Mouse (Mus musculus): ENCODE data around the gene Cyp2b10.
"Not testable (repeated sequence)": the region's sequence is repeated elsewhere in the genome, so short reads cannot be mapped to it uniquely, and the experiment has no call there.

The Cyp2b10 gene

GRCm38 (mm10) chr7:25897411-25897810, at the start of gene Cyp2b10:
Gene Cyp2b10 (plus strand): TSS chr7:25897620.
- no peak for DNase-seq

DNA sequence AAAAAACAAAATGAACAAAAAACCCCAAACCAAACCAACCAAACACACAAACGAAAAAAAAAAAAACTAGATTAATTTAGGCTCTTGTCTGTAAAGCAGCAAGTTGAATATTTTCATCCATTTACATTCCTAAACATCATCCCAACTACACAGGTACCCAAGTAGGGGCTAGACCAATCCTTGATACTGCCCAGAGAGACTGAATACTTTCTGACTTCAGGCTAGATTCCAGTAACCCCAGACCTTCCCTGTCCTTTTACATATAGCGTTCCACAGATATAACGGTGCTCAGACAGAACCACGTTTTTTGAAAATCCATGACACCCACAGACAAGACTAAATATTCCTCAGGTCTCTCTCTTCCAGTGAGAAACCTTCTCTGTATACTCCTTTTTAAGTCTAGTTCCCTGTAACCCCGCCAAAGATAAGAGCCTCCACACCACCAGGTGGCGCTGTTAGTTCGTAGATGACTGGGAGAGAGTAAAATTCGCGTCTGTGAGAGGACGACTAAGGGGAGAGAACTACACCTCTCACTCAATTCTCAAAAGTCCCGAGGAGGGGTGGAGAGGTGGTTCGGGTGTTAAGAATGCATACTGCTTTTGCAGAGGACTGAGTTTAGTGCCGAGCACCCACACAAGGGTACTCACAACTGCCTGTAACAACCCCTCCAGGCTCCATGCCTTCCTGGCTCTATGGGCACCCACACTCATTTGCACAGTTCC, 49.5 kb upstream of the Cyp2b10 start:
- peak; percentile 51 for DNase-seq

DNA sequence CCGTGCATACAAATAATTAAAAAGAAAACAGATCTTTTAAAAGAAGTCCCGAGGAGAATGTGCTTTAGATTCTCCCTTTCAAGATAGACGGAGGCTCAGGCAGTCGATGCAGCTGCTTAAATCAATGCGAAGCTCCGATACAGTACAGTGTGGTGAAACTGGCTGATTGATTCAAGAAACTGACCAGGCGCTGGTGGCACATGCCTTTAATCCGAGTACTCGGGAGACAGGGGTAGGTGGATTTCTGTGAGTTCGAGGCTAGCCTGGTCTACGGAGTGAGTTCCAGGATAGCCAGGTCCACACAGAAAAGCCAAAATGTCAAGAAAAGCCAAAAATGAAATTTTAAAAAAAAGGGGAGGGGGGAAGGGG, 49.0 kb upstream of the Cyp2b10 start:
- no peak for DNase-seq

DNA sequence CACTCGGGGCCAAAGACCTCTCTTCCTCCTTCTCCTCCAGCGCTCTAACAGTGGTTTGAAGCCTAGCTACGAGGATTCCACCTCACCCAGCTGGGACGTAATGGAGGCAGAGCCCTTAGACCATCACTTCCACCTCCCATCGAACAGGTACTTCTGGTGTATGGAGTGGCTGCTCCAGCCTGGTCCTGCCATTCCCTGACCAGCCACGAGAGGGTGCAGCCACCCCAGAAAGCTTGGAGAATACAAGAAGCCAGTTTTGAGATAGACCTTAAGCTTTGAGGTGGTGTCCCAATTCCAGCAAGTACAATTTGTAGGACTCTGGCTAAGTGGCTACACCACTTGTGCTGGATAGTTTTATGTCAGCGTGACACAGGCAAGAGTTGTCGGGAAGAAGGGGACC, 42.3 kb upstream of the Cyp2b10 start:
- no peak for DNase-seq

- no peak for DNase-seq
Observed at GRCm38 (mm10) chr7:25859962-25860870, 37.2 kb upstream of the Cyp2b10 start.

DNA sequence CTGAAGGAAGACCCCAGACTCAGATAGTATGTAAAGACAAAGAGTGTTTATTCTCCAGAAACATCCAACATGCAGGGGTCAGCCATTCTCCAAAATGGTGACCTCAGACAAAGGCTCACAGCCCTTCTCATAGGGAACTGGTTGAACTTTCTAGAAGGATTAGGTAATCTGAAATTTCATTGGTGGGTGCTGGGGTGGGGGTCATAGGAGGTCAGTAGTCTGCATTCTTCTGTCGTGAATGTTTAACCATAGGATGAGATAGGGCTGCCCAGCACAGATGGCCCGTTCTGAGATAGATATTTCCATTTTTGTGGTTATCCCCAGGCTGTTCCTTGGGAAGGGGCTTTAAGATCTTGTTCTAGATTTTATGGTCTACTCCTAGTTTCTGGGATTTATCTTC, 35.1 kb upstream of the Cyp2b10 start:
- DNase-seq, result no peak

- no peak for DNase-seq
Observed at GRCm38 (mm10) chr7:25863756-25864155, 33.7 kb upstream of the Cyp2b10 start.

- no peak for DNase-seq
Observed at GRCm38 (mm10) chr7:25864861-25865260, 32.6 kb upstream of the Cyp2b10 start.

- no peak for DNase-seq
Observed at GRCm38 (mm10) chr7:25869789-25870188, 27.6 kb upstream of the Cyp2b10 start.

- DNase-seq, result no peak
Observed at GRCm38 (mm10) chr7:25872624-25873023, 24.8 kb upstream of the Cyp2b10 start.

DNA sequence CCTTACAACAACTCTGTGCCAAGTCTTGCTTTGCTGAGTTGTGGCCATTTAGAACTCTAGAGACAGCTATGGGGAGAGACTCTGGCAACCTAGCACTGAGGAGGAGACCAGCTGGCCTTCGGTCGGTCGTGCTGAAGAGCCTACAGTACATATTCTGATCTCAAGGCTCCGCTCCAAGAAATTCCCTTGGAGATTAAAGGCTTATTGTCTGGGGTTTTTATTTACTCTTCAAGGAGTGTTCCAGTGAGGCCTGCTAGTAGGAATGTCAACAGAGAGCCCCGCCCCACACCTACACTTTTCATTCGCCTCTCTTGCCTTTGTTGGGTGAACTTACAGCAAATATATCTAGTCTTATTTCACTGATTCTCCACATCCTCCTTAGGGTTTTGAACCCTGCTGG, 18.7 kb upstream of the Cyp2b10 start:
- no peak for DNase-seq

GRCm38 (mm10) chr7:25880721-25881120, 16.7 kb upstream of the Cyp2b10 start:
- not testable (repeated sequence) for DNase-seq

GRCm38 (mm10) chr7:25884272-25884671, 13.1 kb upstream of the Cyp2b10 start:
- DNase-seq, result no peak

DNA sequence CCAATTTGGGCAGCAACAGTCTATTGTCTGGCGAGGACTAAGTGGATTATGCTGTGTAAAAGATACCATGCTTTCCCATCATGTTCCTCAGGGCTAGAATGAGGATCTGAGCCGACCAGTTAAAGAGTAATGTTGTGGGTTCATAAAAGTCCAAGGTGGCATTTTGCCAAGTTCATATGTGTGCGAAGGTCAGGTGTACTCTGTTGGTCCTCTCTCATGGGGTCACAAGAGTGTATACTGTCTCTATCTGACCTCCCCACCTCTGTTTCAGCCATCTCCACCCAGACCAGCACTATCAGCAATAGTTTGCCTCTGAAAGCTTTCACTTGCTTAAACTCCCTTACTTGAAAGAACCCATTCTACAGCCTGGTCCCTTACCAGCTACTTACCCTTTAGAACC, 9.7 kb upstream of the Cyp2b10 start:
- no peak for DNase-seq

- no peak for DNase-seq
Observed at GRCm38 (mm10) chr7:25893159-25893558, 4.3 kb upstream of the Cyp2b10 start.

- no peak for DNase-seq
Observed at GRCm38 (mm10) chr7:25895162-25895561, 2.3 kb upstream of the Cyp2b10 start.

DNA sequence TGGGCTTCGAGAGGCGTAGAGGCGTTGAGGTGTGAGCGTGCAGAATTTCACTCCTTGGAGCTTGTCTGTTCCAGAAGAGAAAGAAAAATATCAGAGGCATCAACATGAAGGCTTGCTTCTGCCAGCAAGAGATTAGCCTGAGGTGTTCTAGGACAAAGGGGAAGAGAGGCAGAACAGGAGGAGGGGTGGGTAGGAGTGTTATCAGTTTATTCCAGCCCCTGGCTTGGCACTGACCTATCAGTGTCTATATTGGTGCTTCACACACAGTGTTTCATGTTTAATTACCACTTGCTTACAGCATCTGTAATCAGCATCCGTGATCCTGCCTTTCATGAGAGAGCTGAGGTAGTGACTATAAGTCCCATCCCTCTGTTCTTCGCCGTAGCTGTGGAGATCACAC, 644 bp downstream of the Cyp2b10 start:
- DNase-seq, result no peak

- no peak for DNase-seq
Observed at GRCm38 (mm10) chr7:25902061-25902690, 4.8 kb downstream of the Cyp2b10 start.

DNA sequence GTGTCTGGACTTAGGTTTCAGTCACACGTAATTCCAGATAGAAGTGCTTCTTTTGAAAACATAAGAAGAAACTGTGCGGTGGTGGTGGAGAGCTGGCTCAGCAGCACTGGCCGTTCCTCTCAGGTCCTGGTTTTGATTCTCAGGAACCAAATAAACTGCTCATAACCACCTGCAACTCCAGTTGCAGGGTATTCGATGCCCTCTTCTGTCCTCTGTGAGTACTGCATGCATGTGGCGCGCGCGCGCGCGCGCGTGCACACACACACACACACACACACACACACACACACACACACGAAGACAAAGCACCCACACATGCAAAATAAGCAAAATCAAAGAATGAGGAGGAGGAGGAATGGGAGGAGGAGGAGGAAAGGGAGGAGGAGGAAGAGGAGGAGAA, 5.7 kb downstream of the Cyp2b10 start:
- no peak for DNase-seq

- no peak for DNase-seq
Observed at GRCm38 (mm10) chr7:25904066-25904465, 6.6 kb downstream of the Cyp2b10 start.

DNA sequence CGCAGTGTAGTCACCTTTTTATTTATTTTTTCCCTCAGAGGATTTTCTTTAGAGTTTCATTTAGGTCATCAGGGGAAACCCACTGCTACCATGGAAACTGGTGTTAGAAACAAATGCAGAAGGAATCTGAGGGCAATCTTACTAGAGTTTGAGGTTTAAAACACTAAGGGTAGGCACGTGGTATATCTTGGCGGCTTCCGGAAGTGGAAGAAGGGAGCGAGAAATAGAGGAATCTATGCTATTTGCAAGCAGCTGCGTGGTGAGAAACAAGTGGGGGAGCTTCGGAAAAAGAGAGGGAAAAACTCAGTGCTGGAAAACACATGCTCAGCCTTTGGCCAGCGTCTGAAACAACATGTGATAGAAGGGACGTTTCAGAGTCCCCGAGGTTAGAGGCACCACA, 7.1 kb downstream of the Cyp2b10 start:
- no peak for DNase-seq

GRCm38 (mm10) chr7:25907380-25907779, 10.0 kb downstream of the Cyp2b10 start:
- DNase-seq, result no peak

- no peak for DNase-seq
Observed at GRCm38 (mm10) chr7:25910046-25910445, 12.6 kb downstream of the Cyp2b10 start.

DNA sequence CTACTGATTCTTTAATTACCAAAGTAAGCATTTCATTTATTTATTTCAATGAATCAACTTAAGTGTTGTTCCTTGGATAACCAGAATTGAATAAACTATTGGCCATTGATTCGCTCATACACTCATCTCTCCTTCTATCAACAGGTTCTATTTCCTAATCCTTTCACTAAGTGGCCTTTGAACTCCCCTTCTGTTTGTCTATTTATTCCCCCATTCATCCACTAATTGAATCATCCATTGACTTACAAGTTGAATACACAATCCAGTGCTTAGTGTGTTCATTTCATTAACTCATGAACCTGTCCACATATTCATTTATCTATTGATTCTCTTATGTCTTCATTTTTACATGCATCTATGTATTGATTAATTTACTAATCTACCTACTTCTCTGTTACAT, 18.7 kb downstream of the Cyp2b10 start:
- no peak for DNase-seq

Measured in cerebellum, adult 11-12 months (tissue).